Mouse (Mus musculus): ENCODE measurements around the gene Abca13.

GRCm38 (mm10) chr11:9347724-9348123, 156.0 kb downstream of the Abca13 start:
- TF ChIP-seq CTCF (IDR thresholded peaks at IDR 0.05; ENCODE audit: control insufficient read depth, insufficient read depth, low read length) (peak; percentile 23; the same call in 1 of the 2 replicates), POLR2A (IDR thresholded peaks at IDR 0.05; ENCODE audit: borderline replicate concordance, control insufficient read depth, low read depth, low read length) (no peak)
